ENCODE assay signal across 24 mouse cellular contexts in the genomic region with DNA sequence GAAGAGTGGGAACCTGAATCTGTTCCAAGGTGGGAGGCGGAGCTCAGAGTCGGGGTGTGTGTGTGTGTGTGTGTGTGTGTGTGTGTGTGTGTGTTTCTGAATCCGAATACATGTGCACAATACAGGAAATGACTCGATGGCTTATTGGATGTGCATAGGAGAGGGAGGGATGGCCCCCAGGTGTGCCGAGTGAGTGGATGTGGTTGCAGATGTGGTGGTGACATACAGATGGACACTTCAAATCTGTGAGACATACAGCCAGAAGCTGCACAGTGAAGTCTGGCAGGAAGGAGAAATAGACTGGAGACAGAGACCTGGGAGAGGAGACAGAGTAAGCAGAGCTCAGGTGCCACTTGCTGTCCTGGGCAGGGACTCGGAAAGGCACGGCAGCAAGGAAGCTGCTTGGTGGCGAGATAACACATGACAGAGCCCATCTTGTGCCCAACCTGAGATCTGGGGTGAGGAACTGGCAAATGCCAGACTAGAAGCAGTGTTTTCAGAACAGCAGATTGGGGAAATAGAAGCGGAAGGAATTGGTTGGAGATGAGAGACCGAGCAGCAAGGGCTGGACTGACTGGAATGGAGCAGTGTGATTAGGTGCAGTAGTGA. TPM values are rescaled to one million over a fixed set of nuclear protein-coding genes. Genes with fewer than 3 reads are reported as not detected.
DNase-seq lines count a peak whose midpoint lies in the region; ATAC-seq and TF ChIP-seq lines count a peak whose summit lies in the region.
"Had no signal": no experiment of that assay in that cellular context is flagged by ENCODE, and none has a peak within 500 bp of the region (broad histone marks: within the 10 kb centered on the region; RNA-seq: fewer than 3 reads in every experiment).

No protein-coding gene starts in this region.

- TF ChIP-seq CTCF in intestine, postnatal 0 days (IDR thresholded peaks at IDR 0.05; ENCODE audit: low read depth): no peak

- H3K4me2 ChIP-seq in intestine, embryonic 14.5 days (ENCODE audit: low read length): no peak overlapping the region
- no peak overlapping the region for H3K4me2 ChIP-seq in intestine, postnatal 0 days (replicated peaks; ENCODE audit: low read depth)
- H3K4me2 ChIP-seq in liver, embryonic 12.5 days: no peak overlapping the region
- no peak overlapping the region for H3K4me2 ChIP-seq in hindbrain, embryonic 11.5 days (replicated peaks; ENCODE audit: low read depth, low read length)
- H3K4me2 ChIP-seq: embryonic facial prominence, embryonic 12.5 days; forebrain, embryonic 12.5 days; heart, embryonic 12.5 days; hindbrain, embryonic 13.5 days; limb, embryonic 15.5 days; liver, embryonic 15.5 days; midbrain, embryonic 11.5 days had no signal

- H3K27ac ChIP-seq in intestine, embryonic 14.5 days (ENCODE audit: low read depth): no peak overlapping the region
- H3K27ac ChIP-seq in intestine, postnatal 0 days (ENCODE audit: low read depth, low read length): no peak overlapping the region
- H3K27ac ChIP-seq in liver, embryonic 12.5 days: no peak overlapping the region
- no peak overlapping the region for H3K27ac ChIP-seq in hindbrain, embryonic 11.5 days (ENCODE audit: low read depth, low read length)
- H3K27ac ChIP-seq: embryonic facial prominence, embryonic 12.5 days; forebrain, embryonic 12.5 days; hindbrain, embryonic 13.5 days; kidney, postnatal 0 days; limb, embryonic 15.5 days; liver, embryonic 15.5 days; stomach, postnatal 0 days had no signal

- no peaks in the 10 kb centered on the region for H3K4me1 ChIP-seq in intestine, embryonic 14.5 days (replicated peaks; ENCODE audit: control insufficient read depth, insufficient read depth, low read length)
- H3K4me1 ChIP-seq in intestine, postnatal 0 days (replicated peaks; ENCODE audit: control insufficient read depth, insufficient read depth, low read length): no peaks in the 10 kb centered on the region
- H3K4me1 ChIP-seq in liver, embryonic 12.5 days: no peaks in the 10 kb centered on the region
- no peaks in the 10 kb centered on the region for H3K4me1 ChIP-seq in hindbrain, embryonic 11.5 days (replicated peaks; ENCODE audit: control insufficient read depth, insufficient read depth, low read length)
- H3K4me1 ChIP-seq: embryonic facial prominence, embryonic 12.5 days; forebrain, embryonic 12.5 days; hindbrain, embryonic 13.5 days; limb, embryonic 15.5 days had no signal

- no peaks in the 10 kb centered on the region for H3K27me3 ChIP-seq in intestine, embryonic 14.5 days (replicated peaks; ENCODE audit: control insufficient read depth, insufficient read depth, low read length)
- H3K27me3 ChIP-seq in intestine, postnatal 0 days (replicated peaks; ENCODE audit: control insufficient read depth, insufficient read depth, low read length): no peaks in the 10 kb centered on the region
- peaks cover 29% of the 10 kb centered on the region for H3K27me3 ChIP-seq in liver, embryonic 12.5 days (replicated peaks)
- no peaks in the 10 kb centered on the region for H3K27me3 ChIP-seq in hindbrain, embryonic 11.5 days (ENCODE audit: control insufficient read depth, insufficient read depth, low read length)
- H3K27me3 ChIP-seq: forebrain, embryonic 12.5 days; heart, embryonic 12.5 days; limb, embryonic 15.5 days had no signal

- ATAC-seq in intestine, embryonic 14.5 days (replicated peaks; ENCODE audit: low FRiP score, low TSS enrichment, low read depth): no peak
- ATAC-seq in intestine, postnatal 0 days: no peak
- peak; percentile 69 for ATAC-seq in CD4-positive, CD25-positive, alpha-beta regulatory T cell, adult 4 months
- peak; percentile 25 for ATAC-seq in granulocyte monocyte progenitor cell, adult 5-6 weeks (replicated peaks; ENCODE audit: poor library complexity, severe bottlenecking)
- ATAC-seq in neutrophil, adult 5-6 weeks (ENCODE audit: extremely low read depth, insufficient number of reproducible peaks, low FRiP score, poor library complexity, severe bottlenecking): peak; percentile 13; the same call in 1 of the 2 replicates
- no peak for ATAC-seq in liver, embryonic 12.5 days
- no peak for ATAC-seq in hindbrain, embryonic 11.5 days (ENCODE audit: low FRiP score)

- no peaks in the 10 kb centered on the region for H3K9me3 ChIP-seq in intestine, embryonic 14.5 days (ENCODE audit: control insufficient read depth, low read length)
- H3K9me3 ChIP-seq in intestine, postnatal 0 days (ENCODE audit: control insufficient read depth): no peaks in the 10 kb centered on the region
- H3K9me3 ChIP-seq in liver, embryonic 12.5 days (replicated peaks): no peaks in the 10 kb centered on the region
- no peaks in the 10 kb centered on the region for H3K9me3 ChIP-seq in hindbrain, embryonic 11.5 days (ENCODE audit: control insufficient read depth, low read length)
- H3K9me3 ChIP-seq: embryonic facial prominence, embryonic 12.5 days; forebrain, embryonic 12.5 days; heart, embryonic 12.5 days; hindbrain, embryonic 13.5 days; limb, embryonic 15.5 days; liver, embryonic 15.5 days had no signal

- 80% methylated on average over 10 of the region's 10 CpGs for WGBS in intestine, embryonic 14.5 days
- 83% methylated on average over 10 of the region's 10 CpGs for WGBS in intestine, postnatal 0 days
- 65% methylated on average over 10 of the region's 10 CpGs for WGBS in liver, embryonic 12.5 days (ENCODE audit: insufficient replicate concordance)
- 82% methylated on average over 10 of the region's 10 CpGs for WGBS in hindbrain, embryonic 11.5 days

- H3K4me3 ChIP-seq in intestine, embryonic 14.5 days (ENCODE audit: low read depth, low read length): no peak overlapping the region
- no peak overlapping the region for H3K4me3 ChIP-seq in intestine, postnatal 0 days (ENCODE audit: low read depth, low read length)
- H3K4me3 ChIP-seq in liver, embryonic 12.5 days: no peak overlapping the region
- H3K4me3 ChIP-seq in hindbrain, embryonic 11.5 days (ENCODE audit: low read depth, low read length): no peak overlapping the region
- H3K4me3 ChIP-seq: embryonic facial prominence, embryonic 12.5 days; erythroblast, embryonic 14.5 days; forebrain, embryonic 12.5 days; heart, embryonic 12.5 days; hindbrain, embryonic 13.5 days; limb, embryonic 15.5 days; liver, embryonic 15.5 days had no signal

- H3K9ac ChIP-seq in intestine, embryonic 14.5 days (ENCODE audit: low read length): no peak overlapping the region
- H3K9ac ChIP-seq in intestine, postnatal 0 days (ENCODE audit: low read depth, low read length): no peak overlapping the region
- no peak overlapping the region for H3K9ac ChIP-seq in liver, embryonic 12.5 days
- H3K9ac ChIP-seq in hindbrain, embryonic 11.5 days (ENCODE audit: low read depth, low read length): no peak overlapping the region
- H3K9ac ChIP-seq: embryonic facial prominence, embryonic 12.5 days; forebrain, embryonic 12.5 days; heart, embryonic 12.5 days; hindbrain, embryonic 13.5 days; limb, embryonic 15.5 days; liver, embryonic 15.5 days had no signal

- DNase-seq in intestine, embryonic 14.5 days (ENCODE audit: low spot score): peak; percentile 45
- DNase-seq in hindbrain, embryonic 11.5 days (ENCODE audit: low spot score): no peak
- DNase-seq: adrenal gland, postnatal 36 days; cerebellum, adult 18-20 months; cerebellum, postnatal 14 days; heart, postnatal 14 days; kidney, adult 2 months; layer of hippocampus, adult 9-11 months; lung, postnatal 4 days had no signal

- no peaks in the 10 kb centered on the region for H3K36me3 ChIP-seq in intestine, embryonic 14.5 days (ENCODE audit: control insufficient read depth, insufficient read depth, low read length)
- no peaks in the 10 kb centered on the region for H3K36me3 ChIP-seq in intestine, postnatal 0 days (ENCODE audit: control insufficient read depth, insufficient read depth)
- H3K36me3 ChIP-seq in liver, embryonic 12.5 days: no peaks in the 10 kb centered on the region
- no peaks in the 10 kb centered on the region for H3K36me3 ChIP-seq in hindbrain, embryonic 11.5 days (ENCODE audit: control insufficient read depth, insufficient read depth, low read length)
- H3K36me3 ChIP-seq: embryonic facial prominence, embryonic 12.5 days; forebrain, embryonic 12.5 days; heart, embryonic 12.5 days; hindbrain, embryonic 13.5 days; limb, embryonic 15.5 days; liver, embryonic 15.5 days had no signal

RNA-seq across cellular contexts. Expression of gene Ppp2r5a, which starts 1.8 kb away (rescaled TPM):
- 25.2 and 27.1 TPM in 2 replicates for polyA plus RNA-seq in intestine, embryonic 14.5 days (2014; fragmentation: Nextera tagmentation; extraction: Ambion mirVana)
- 28.7 and 31.7 TPM in 2 replicates for polyA plus RNA-seq in intestine, postnatal 0 days (2015; fragmentation: Nextera tagmentation; extraction: Ambion mirVana)
- 10 to 100 TPM; 44.5 to 70.5 TPM for polyA plus RNA-seq in CD4-positive, CD25-positive, alpha-beta regulatory T cell, adult 4 months (2017; shearing (Covaris generic))
- total RNA-seq in granulocyte monocyte progenitor cell, adult 5-6 weeks (2014; fragmentation: Nextera tagmentation): 117 and 162 TPM in 2 replicates
- 122 and 183 TPM in 2 replicates for total RNA-seq in granulocyte monocyte progenitor cell, adult 5-6 weeks (2017)
- 341 and 410 TPM in 2 replicates for total RNA-seq in neutrophil, adult 5-6 weeks (2017)
- polyA plus RNA-seq in liver, embryonic 12.5 days (2016; fragmentation: Nextera tagmentation; extraction: Ambion mirVana): 33.1 and 33.9 TPM in 2 replicates
- 13.1 and 16.6 TPM in 2 replicates for polyA plus RNA-seq in hindbrain, embryonic 11.5 days (2014; fragmentation: Nextera tagmentation; extraction: Ambion mirVana)

Comparison
In these comparisons a context has a peak if more than half of its experiments do, and no peak if none do; other contexts are left out.
1. ATAC-seq: peak in CD4-positive, CD25-positive, alpha-beta regulatory T cell, adult 4 months (single experiment), granulocyte monocyte progenitor cell, adult 5-6 weeks (single experiment) and neutrophil, adult 5-6 weeks (single experiment); none in intestine, embryonic 14.5 days (single experiment), intestine, postnatal 0 days (single experiment), liver, embryonic 12.5 days (single experiment) and hindbrain, embryonic 11.5 days (single experiment).